Mouse (Mus musculus): ENCODE measurements around the gene Sik3.

DNA sequence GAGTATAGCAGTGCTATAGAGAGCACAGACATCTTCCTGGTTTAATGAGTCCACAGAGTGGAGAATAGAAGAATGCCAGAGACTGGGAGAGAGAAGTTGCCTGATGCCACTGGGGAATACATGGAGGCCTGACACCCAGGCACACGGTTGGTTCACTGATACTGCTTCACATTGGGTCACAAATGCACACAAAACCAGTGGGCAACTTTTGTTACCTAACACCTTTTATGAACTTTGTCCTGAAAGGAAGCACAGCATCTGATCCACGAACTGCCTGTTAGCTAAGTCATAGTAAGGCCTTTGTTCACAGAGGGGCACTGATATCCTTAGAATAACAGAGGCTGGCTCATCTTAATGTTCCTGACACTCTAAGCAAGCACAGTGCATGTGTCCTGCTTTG is 116.6 kb downstream of the Sik3 start:
- TF ChIP-seq REST (IDR thresholded peaks at IDR 0.05; ENCODE audit: insufficient read depth, insufficient read length), result no peak
- no peak for TF ChIP-seq MAX (IDR thresholded peaks at IDR 0.05; ENCODE audit: low read depth)
- TF ChIP-seq POLR2A (IDR thresholded peaks at IDR 0.05; ENCODE audit: insufficient read length, low read depth), result no peak
- no peak for TF ChIP-seq E2F4 (IDR thresholded peaks at IDR 0.05; ENCODE audit: insufficient read depth)
- TF ChIP-seq USF1 (IDR thresholded peaks at IDR 0.05; ENCODE audit: low read depth), result no peak
